8 mouse cellular contexts compared by ENCODE assay signal in genomic region chr4:46533934-46534720, GRCm38 (mm10). TPM values are rescaled to one million over a fixed set of nuclear protein-coding genes. Genes with fewer than 3 reads are reported as not detected.
A peak's percentile ranks its signal among the peaks of the same experiment; 100 is the strongest.
DNase-seq lines count a peak whose midpoint lies in the region; ATAC-seq and TF ChIP-seq lines count a peak whose summit lies in the region.

No protein-coding gene starts in this region.

- peaks cover 25% of the 10 kb centered on the region for H3K4me1 ChIP-seq in forebrain, embryonic 10.5 days
- H3K4me1 ChIP-seq in intestine, embryonic 16.5 days (ENCODE audit: control insufficient read depth, insufficient read depth, low read length) = peaks cover 12% of the 10 kb centered on the region; the same call in 1 of the 2 replicates
- no peaks in the 10 kb centered on the region for H3K4me1 ChIP-seq in stomach, postnatal 0 days (replicated peaks; ENCODE audit: control insufficient read depth, insufficient read depth)

- H3K9me3 ChIP-seq in forebrain, embryonic 10.5 days = no peaks in the 10 kb centered on the region
- H3K9me3 ChIP-seq in intestine, embryonic 16.5 days (ENCODE audit: control insufficient read depth, low read length) = no peaks in the 10 kb centered on the region
- no peaks in the 10 kb centered on the region for H3K9me3 ChIP-seq in stomach, postnatal 0 days (ENCODE audit: control insufficient read depth, low read length)

- no peak for TF ChIP-seq CTCF in stomach, postnatal 0 days (IDR thresholded peaks at IDR 0.05; ENCODE audit: low read depth)

- peak overlapping the region; percentile 54 for H3K9ac ChIP-seq in intestine, embryonic 16.5 days (ENCODE audit: low read depth, low read length)
- no peak overlapping the region for H3K9ac ChIP-seq in stomach, postnatal 0 days (ENCODE audit: low read length)

- H3K36me3 ChIP-seq in forebrain, embryonic 10.5 days (replicated peaks) = no peaks in the 10 kb centered on the region
- no peaks in the 10 kb centered on the region for H3K36me3 ChIP-seq in intestine, embryonic 16.5 days (ENCODE audit: control insufficient read depth, insufficient read depth, low read length)
- no peaks in the 10 kb centered on the region for H3K36me3 ChIP-seq in stomach, postnatal 0 days (ENCODE audit: control insufficient read depth, insufficient read depth, low read length)

- peaks cover 94% of the 10 kb centered on the region for H3K27me3 ChIP-seq in forebrain, embryonic 10.5 days (ENCODE audit: poor library complexity, severe bottlenecking)
- H3K27me3 ChIP-seq in intestine, embryonic 16.5 days (replicated peaks; ENCODE audit: control insufficient read depth, insufficient read depth, low read length) = peaks cover 9% of the 10 kb centered on the region; the same call in 1 of the 2 replicates
- H3K27me3 ChIP-seq in stomach, postnatal 0 days (ENCODE audit: control insufficient read depth, insufficient read depth, low read length) = no peaks in the 10 kb centered on the region

- WGBS in forebrain, embryonic 10.5 days = 12% methylated on average over 29 of the region's 29 CpGs
- 10% methylated on average over 29 of the region's 29 CpGs for WGBS in intestine, embryonic 16.5 days
- WGBS in stomach, postnatal 0 days = 12% methylated on average over 29 of the region's 29 CpGs

- peak; percentile 41; the same call in 1 of the 2 replicates for ATAC-seq in intestine, embryonic 16.5 days
- peak; percentile 31; the same call in 1 of the 2 replicates for ATAC-seq in stomach, postnatal 0 days (ENCODE audit: low FRiP score, low TSS enrichment)

- peak; percentile 96 for DNase-seq in heart, adult 11 months
- no peak for DNase-seq in heart, postnatal 25 days (ENCODE audit: low spot score)
- DNase-seq in forebrain, embryonic 10.5 days (ENCODE audit: extremely low spot score, low spot score) = no peak
- peak; percentile 57 for DNase-seq in lung, postnatal 36 days
- peak; percentile 68 for DNase-seq in stomach, postnatal 0 days (ENCODE audit: low spot score)
- no peak for DNase-seq in layer of hippocampus, adult 18-20 months (ENCODE audit: low spot score in 2 of 2)
- DNase-seq in cerebellum, adult 18-20 months = no peak

- H3K4me2 ChIP-seq in intestine, embryonic 16.5 days (ENCODE audit: low read depth, low read length) = peak overlapping the region; percentile 83
- H3K4me2 ChIP-seq in stomach, postnatal 0 days (replicated peaks; ENCODE audit: low read depth) = peak overlapping the region; percentile 87

- H3K4me3 ChIP-seq in forebrain, embryonic 10.5 days = peak overlapping the region; percentile 38
- peak overlapping the region; percentile 70 for H3K4me3 ChIP-seq in intestine, embryonic 16.5 days (ENCODE audit: low read length)
- peak overlapping the region; percentile 6 for H3K4me3 ChIP-seq in stomach, postnatal 0 days (ENCODE audit: low read depth, low read length)

- intact Hi-C loops in heart, postnatal 25 days (cut with DNase I) = loop anchor here (5.0 kb wide), 1 partner anchor 68 kb away; the partner anchor contains the start of gene Coro2a

- no peak overlapping the region for H3K27ac ChIP-seq in forebrain, embryonic 10.5 days
- H3K27ac ChIP-seq in intestine, embryonic 16.5 days (ENCODE audit: low read length) = peak overlapping the region; percentile 90
- no peak overlapping the region for H3K27ac ChIP-seq in stomach, postnatal 0 days (replicated peaks)

- TF ChIP-seq EP300 in stomach, postnatal 0 days (optimal IDR thresholded peaks at IDR 0.05) = no peak

RNA-seq across cellular contexts. Expression of gene Trim14, which starts 1.8 kb away (rescaled TPM):
- 1 to 10 TPM; 1.7 to 1.9 TPM for total RNA-seq in heart, postnatal 25 days (2021)
- 0.43 and 0.84 TPM in 2 replicates for polyA plus RNA-seq in forebrain, embryonic 10.5 days (2016; fragmentation: Nextera tagmentation; extraction: Ambion mirVana)
- 14.8 and 15.2 TPM in 2 replicates for polyA plus RNA-seq in intestine, embryonic 16.5 days (2015; fragmentation: Nextera tagmentation; extraction: Ambion mirVana)
- 4.0 and 4.5 TPM in 2 replicates for polyA plus RNA-seq in stomach, postnatal 0 days (2015; fragmentation: Nextera tagmentation; extraction: Ambion mirVana)
- 1 to 10 TPM in 1 of 2 experiments, under 1 TPM in 1; 0.67 to 1.4 TPM for total RNA-seq in layer of hippocampus, adult 18-20 months (2021)

RNA-seq across cellular contexts. Expression of gene Nans, which starts 45.1 kb away (rescaled TPM):
- total RNA-seq in heart, postnatal 25 days (2021) = 10 to 100 TPM; 15.5 to 16.5 TPM
- 75.7 and 77.5 TPM in 2 replicates for polyA plus RNA-seq in forebrain, embryonic 10.5 days (2016; fragmentation: Nextera tagmentation; extraction: Ambion mirVana)
- polyA plus RNA-seq in intestine, embryonic 16.5 days (2015; fragmentation: Nextera tagmentation; extraction: Ambion mirVana) = 112 and 120 TPM in 2 replicates
- polyA plus RNA-seq in stomach, postnatal 0 days (2015; fragmentation: Nextera tagmentation; extraction: Ambion mirVana) = 65.1 and 67.7 TPM in 2 replicates
- 10 to 100 TPM; 16.0 to 17.4 TPM for total RNA-seq in layer of hippocampus, adult 18-20 months (2021)

Comparison
In these comparisons a context has a peak if more than half of its experiments do, and no peak if none do; other contexts are left out.
1. DNase-seq: peak in heart, adult 11 months (single experiment), lung, postnatal 36 days (single experiment) and stomach, postnatal 0 days (single experiment); none in heart, postnatal 25 days (single experiment), forebrain, embryonic 10.5 days (single experiment), layer of hippocampus, adult 18-20 months (0 of 2) and cerebellum, adult 18-20 months (0 of 2).
2. H3K4me3 ChIP-seq: peak in every context shown above with its lines; median percentile 70 in intestine, embryonic 16.5 days; 38 in forebrain, embryonic 10.5 days; 6 in stomach, postnatal 0 days.